18 mouse cellular contexts compared by ENCODE assay signal in genomic region chr5:24500851-24501250, GRCm38 (mm10). TPM values are rescaled to one million over a fixed set of nuclear protein-coding genes. Genes with fewer than 3 reads are reported as not detected.
DNase-seq lines count a peak whose midpoint lies in the region; TF ChIP-seq lines count a peak whose summit lies in the region.
"Had no signal": no experiment of that assay in that cellular context is flagged by ENCODE, and none has a peak within 500 bp of the region (broad histone marks: within the 10 kb centered on the region; RNA-seq: fewer than 3 reads in every experiment).

No protein-coding gene starts in this region.

- H3K27me3 ChIP-seq in myocyte (ENCODE audit: control insufficient read depth, insufficient read depth, insufficient read length), result no peaks in the 10 kb centered on the region

- no peaks in the 10 kb centered on the region for H3K79me2 ChIP-seq in myocyte (ENCODE audit: control insufficient read depth, insufficient read depth)

- no peak overlapping the region for H3K4me2 ChIP-seq in myocyte (ENCODE audit: low read depth)
- H3K4me2 ChIP-seq: kidney, embryonic 15.5 days; limb, embryonic 15.5 days had no signal

- no peaks in the 10 kb centered on the region for H3K36me3 ChIP-seq in myocyte (ENCODE audit: control insufficient read depth, insufficient read depth)

- no peak overlapping the region for H3K4me3 ChIP-seq in myocyte
- H3K4me3 ChIP-seq: kidney, embryonic 15.5 days; limb, embryonic 15.5 days had no signal

- peak; percentile 51 for DNase-seq in cerebellum, adult 9-10 months
- no peak for DNase-seq in cerebellum, adult 11 months
- peak; percentile 18 for DNase-seq in layer of hippocampus, adult 11-12 months (ENCODE audit: low spot score)
- no peak for DNase-seq in layer of hippocampus, adult 9-11 months
- DNase-seq in right cerebral cortex, postnatal 4 days, result peak; percentile 47
- no peak for DNase-seq in right cerebral cortex, adult 18-20 months
- DNase-seq in left cerebral cortex, adult 18-20 months (ENCODE audit: low spot score in 2 of 2), result no peak
- DNase-seq: adrenal gland, adult 2 months; lung, adult 18-20 months had no signal

- TF ChIP-seq POLR2A in myocyte (IDR thresholded peaks at IDR 0.05; ENCODE audit: insufficient read length, low read depth), result no peak

- H3ac ChIP-seq in myocyte (ENCODE audit: control insufficient read depth, insufficient read length), result no peak overlapping the region

TF ChIP-seq in myocyte, 11 proteins besides CTCF, POLR2A, EP300 and RAD21:
- TF ChIP-seq USF1 (IDR thresholded peaks at IDR 0.05; ENCODE audit: low read depth) (no peak), E2F4 (IDR thresholded peaks at IDR 0.05; ENCODE audit: insufficient read depth) (no peak), MYOD1 (IDR thresholded peaks at IDR 0.05; ENCODE audit: control insufficient read depth in 1 of 3, insufficient read length in 2 of 3, low read depth in 2 of 3) (peak in 2 of 3 experiments; percentile 23 to 24), SRF (IDR thresholded peaks at IDR 0.05; ENCODE audit: control insufficient read depth, insufficient read length, low read depth) (no peak), TCF12 (IDR thresholded peaks at IDR 0.05; ENCODE audit: insufficient read depth, poor library complexity, severe bottlenecking) (no peak), REST (IDR thresholded peaks at IDR 0.05; ENCODE audit: insufficient read depth, insufficient read length) (no peak), POLR2AphosphoS2 (IDR thresholded peaks at IDR 0.05; ENCODE audit: insufficient read length, low read depth) (peak; percentile 60), MYOG (IDR thresholded peaks at IDR 0.05; ENCODE audit: control insufficient read depth in 1 of 3, insufficient read depth in 1 of 3, insufficient read length in 2 of 3, low read depth in 2 of 3) (no peak)
TF ChIP-seq in myocyte: peak in this region for 2.

RNA-seq across cellular contexts. Expression of gene Gbx1, which starts 26.2 kb away (rescaled TPM):
- 2.5 TPM for polyA plus RNA-seq in myocyte (2012; fragmentation: generic; extraction: Trizol)
- total RNA-seq in left cerebral cortex, adult 18-20 months (2021), result under 1 TPM; 0.21 to 0.33 TPM
- total RNA-seq: adrenal gland, adult 2 months; gastrocnemius, adult 8-10 months; heart, adult 8-10 months; layer of hippocampus, adult 8-10 months; megakaryocyte, adult 5-6 weeks had no signal
- polyA plus RNA-seq: adrenal gland, adult 2 months; heart, postnatal 0 days had no signal

RNA-seq across cellular contexts. Expression of gene Asb10, which starts 39.9 kb away (rescaled TPM):
- polyA plus RNA-seq in myocyte (2012; fragmentation: generic; extraction: Trizol), result 0.77 TPM
- total RNA-seq in left cerebral cortex, adult 18-20 months (2021), result not detected
- total RNA-seq: adrenal gland, adult 2 months; megakaryocyte, adult 5-6 weeks had no signal
- polyA plus RNA-seq: inflammation-experienced regulatory T-cells, adult 6 months had no signal

RNA-seq across cellular contexts. Expression of gene Agap3, which starts 48.9 kb away (rescaled TPM):
- 119 TPM for polyA plus RNA-seq in myocyte (2012; fragmentation: generic; extraction: Trizol)
- total RNA-seq in left cerebral cortex, adult 18-20 months (2021), result 100 to 1,000 TPM; 517 to 575 TPM

RNA-seq across cellular contexts. Expression of gene Tmub1, which starts 53.2 kb away (rescaled TPM):
- 14.2 TPM for polyA plus RNA-seq in myocyte (2012; fragmentation: generic; extraction: Trizol)
- 10 to 100 TPM; 27.2 to 27.3 TPM for total RNA-seq in left cerebral cortex, adult 18-20 months (2021)

RNA-seq across cellular contexts. Expression of gene 4931409K22Rik, which starts 55.8 kb away (rescaled TPM):
- polyA plus RNA-seq in myocyte (2012; fragmentation: generic; extraction: Trizol), result not detected
- total RNA-seq in left cerebral cortex, adult 18-20 months (2021), result not detected
- total RNA-seq: adrenal gland, adult 2 months; gastrocnemius, adult 8-10 months; heart, adult 8-10 months; megakaryocyte, adult 5-6 weeks had no signal
- polyA plus RNA-seq: adrenal gland, adult 2 months; heart, postnatal 0 days; inflammation-experienced regulatory T-cells, adult 6 months had no signal

Comparison
In these comparisons a context has a peak if more than half of its experiments do, and no peak if none do; other contexts are left out.
1. DNase-seq: peak in cerebellum, adult 9-10 months (single experiment), layer of hippocampus, adult 11-12 months (single experiment) and right cerebral cortex, postnatal 4 days (single experiment); none in cerebellum, adult 11 months (single experiment), layer of hippocampus, adult 9-11 months (single experiment), right cerebral cortex, adult 18-20 months (single experiment) and left cerebral cortex, adult 18-20 months (0 of 2).